Mouse (Mus musculus) embryonic facial prominence, embryonic 10.5 days (tissue): ENCODE data around the gene Gm14743. TPM values are rescaled to one million over a fixed set of nuclear protein-coding genes. Genes with fewer than 3 reads are reported as not detected.
"Not testable (repeated sequence)": the region's sequence is repeated elsewhere in the genome, so short reads cannot be mapped to it uniquely, and the experiment has no call there.

Experiments
- DNase-seq: peaks from one replicate; pipeline ENCODE4 v3.0.0-alpha.2; 2017; ENCODE audit warnings: low spot score
- H3K27ac ChIP-seq: fragments of 300-500 bp; sonication (generic); replicated peaks from 2 replicates; pipeline ENCODE4 v1.5.1; 2016; ENCODE audit warnings: mild to moderate bottlenecking
- H3K27me3 ChIP-seq: fragments of 300-500 bp; sonication (generic); replicated peaks from 2 replicates; pipeline ENCODE4 v1.6.1; 2016; ENCODE audit warnings: low read depth, mild to moderate bottlenecking; ENCODE audit not compliant: poor library complexity, severe bottlenecking
- H3K36me3 ChIP-seq: fragments of 300-500 bp; sonication (generic); replicated peaks from 2 replicates; pipeline ENCODE4 v1.6.1; 2016; ENCODE audit warnings: mild to moderate bottlenecking, moderate library complexity
- H3K4me1 ChIP-seq: fragments of 300-500 bp; sonication (generic); 2 replicates; pipeline ENCODE4 v1.6.1; 2016
- H3K4me3 ChIP-seq: fragments of 300-500 bp; sonication (generic); 2 replicates; pipeline ENCODE4 v1.5.1; 2016; ENCODE audit warnings: mild to moderate bottlenecking, moderate library complexity
- H3K9me3 ChIP-seq: fragments of 300-500 bp; sonication (generic); 2 replicates; pipeline ENCODE4 v1.6.1; 2016; ENCODE audit warnings: mild to moderate bottlenecking
- WGBS: fragments of 180-500 bp; shearing (Covaris S2); methylation state at CpG from one replicate; pipeline ENCODE4 v1.1.7; 2016; 5-methylcytosine and 5-hydroxymethylcytosine counted together
- polyA plus RNA-seq: library from polyadenylated mRNA; unstranded; fragments of >200 nt; fragmentation: Nextera tagmentation; extraction: Ambion mirVana; gene quantifications from 2 replicates; pipeline ENCODE4 v1.2.1, GENCODE M21; 2016

The Gm14743 gene
- polyA plus RNA-seq, result not detected in 2 replicates

GRCm38 (mm10) chrX:78245821-78246220 lies at the start of gene Gm14743:
Gene Gm14743 (minus strand): TSS chrX:78245921.
- H3K36me3 ChIP-seq, H3K4me3 ChIP-seq, DNase-seq, H3K9me3 ChIP-seq, H3K4me1 ChIP-seq, H3K27ac ChIP-seq, H3K27me3 ChIP-seq: not testable (repeated sequence)
- no CpG with 5 or more reads among the region's 3 CpGs for WGBS

DNA sequence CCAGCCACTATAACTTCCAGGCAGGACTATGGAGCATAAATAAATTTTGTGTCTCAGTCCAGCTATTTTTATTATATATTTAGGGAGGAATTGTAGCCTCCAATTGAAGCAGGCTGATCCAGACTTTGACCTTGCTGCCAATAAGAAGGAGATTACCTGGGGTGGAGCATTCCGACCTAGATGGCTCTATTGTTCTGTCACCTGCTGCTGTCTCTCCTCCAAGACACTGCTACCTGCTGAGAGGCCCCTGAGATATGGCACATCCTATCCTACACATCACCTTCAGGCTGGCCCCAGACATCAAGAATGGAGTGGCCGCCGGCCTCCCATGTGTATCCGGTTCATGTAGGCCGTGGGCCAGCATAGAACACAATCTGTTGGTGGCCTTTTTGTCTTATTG lies 42.9 kb downstream of the Gm14743 start:
- Histone ChIP-seq H3K9me3 (peaks cover 7% of the 10 kb centered on the region; the same call in 1 of the 2 replicates), H3K27ac (no peak overlapping the region), H3K4me3 (no peak overlapping the region), H3K27me3 (no peaks in the 10 kb centered on the region), H3K4me1 (no peaks in the 10 kb centered on the region), H3K36me3 (no peaks in the 10 kb centered on the region)
- DNase-seq, result no peak
- 90% methylated on average over 5 of the region's 5 CpGs for WGBS

DNA sequence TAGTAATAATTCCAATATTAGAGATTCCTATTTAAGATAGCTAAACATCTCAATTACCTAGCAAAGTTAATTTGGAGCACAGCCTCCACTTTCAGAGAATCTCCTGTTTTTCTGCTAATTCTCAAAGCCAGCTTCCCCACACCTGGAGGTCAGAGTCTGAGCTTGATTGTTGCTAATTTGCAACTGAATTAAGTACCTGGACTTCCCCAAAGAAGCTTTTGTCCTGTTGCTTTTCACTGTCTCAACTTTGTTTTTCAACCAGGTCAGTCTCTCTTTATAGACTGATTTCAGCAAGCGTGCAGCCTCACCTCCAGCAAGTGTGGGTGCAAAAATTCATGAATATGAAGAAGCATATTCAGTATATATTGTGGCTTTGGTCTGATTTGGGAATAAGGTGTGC lies 43.5 kb downstream of the Gm14743 start:
- not testable (repeated sequence) for H3K4me1 ChIP-seq, DNase-seq, H3K4me3 ChIP-seq, H3K9me3 ChIP-seq, H3K36me3 ChIP-seq, H3K27ac ChIP-seq, H3K27me3 ChIP-seq
- 57% methylated on average over 1 of the region's 1 CpGs for WGBS

Other genes starting within 250 kb of the Gm14743 start
- gene Obp1a, start 154.5 kb downstream of the Gm14743 start, polyA plus RNA-seq, result not detected in 2 replicates
- gene Gm5938, start 120.5 kb downstream of the Gm14743 start, polyA plus RNA-seq, result not detected in 2 replicates
- gene Obp1b, start 59.1 kb downstream of the Gm14743 start, polyA plus RNA-seq, result not detected in 2 replicates
- gene 4930480E11Rik, start 123.7 kb upstream of the Gm14743 start, polyA plus RNA-seq, result not detected in 2 replicates